12 mouse cellular contexts compared by ENCODE assay signal in genomic region chr9:61216012-61216770, GRCm38 (mm10).
DNase-seq lines count a peak whose midpoint lies in the region; ATAC-seq and TF ChIP-seq lines count a peak whose summit lies in the region.
"Had no signal": no experiment of that assay in that cellular context is flagged by ENCODE, and none has a peak within 500 bp of the region (broad histone marks: within the 10 kb centered on the region; RNA-seq: fewer than 3 reads in every experiment).

No protein-coding gene starts in this region.

- no peak for TF ChIP-seq CTCF in thymus, adult 2 months (IDR thresholded peaks at IDR 0.05; ENCODE audit: borderline replicate concordance, control insufficient read depth, extremely low read depth, insufficient read depth, low read length, poor library complexity)
- no peak for TF ChIP-seq CTCF in stomach, postnatal 0 days (IDR thresholded peaks at IDR 0.05; ENCODE audit: low read depth)

- H3K4me2 ChIP-seq in hindbrain, embryonic 15.5 days = no peak overlapping the region
- no peak overlapping the region for H3K4me2 ChIP-seq in stomach, postnatal 0 days (replicated peaks; ENCODE audit: low read depth)
- H3K4me2 ChIP-seq: heart, embryonic 13.5 days; liver, embryonic 15.5 days had no signal

- H3K27me3 ChIP-seq in thymus, adult 2 months (ENCODE audit: control insufficient read depth, insufficient read depth, low read length) = no peaks in the 10 kb centered on the region
- 0 out of 2 replicates have a peak, but pooled peaks cover 5% of the 10 kb centered on the region for H3K27me3 ChIP-seq in hindbrain, embryonic 15.5 days
- no peaks in the 10 kb centered on the region for H3K27me3 ChIP-seq in stomach, postnatal 0 days (ENCODE audit: control insufficient read depth, insufficient read depth, low read length)

- ATAC-seq in hindbrain, embryonic 15.5 days (ENCODE audit: low FRiP score, low read depth) = peak; percentile 79
- no peak for ATAC-seq in stomach, postnatal 0 days (ENCODE audit: low FRiP score, low TSS enrichment)

- H3K9ac ChIP-seq in hindbrain, embryonic 15.5 days = no peak overlapping the region
- H3K9ac ChIP-seq in stomach, postnatal 0 days (ENCODE audit: low read length) = no peak overlapping the region
- H3K9ac ChIP-seq: heart, embryonic 13.5 days; liver, embryonic 15.5 days had no signal

- no peak for TF ChIP-seq EP300 in stomach, postnatal 0 days (optimal IDR thresholded peaks at IDR 0.05)

- no peak for DNase-seq in thymus, adult 2 months
- DNase-seq in thymus, adult 18-20 months = no peak
- DNase-seq in kidney, postnatal 4 days = peak; percentile 56 to 70
- DNase-seq in stomach, postnatal 0 days (ENCODE audit: low spot score) = no peak
- no peak for DNase-seq in heart, postnatal 25 days (ENCODE audit: low spot score)
- no peak for DNase-seq in lung, adult 18-20 months
- no peak for DNase-seq in urinary bladder, postnatal 10 days (ENCODE audit: low spot score)
- DNase-seq: adrenal gland, adult 2 months had no signal

- WGBS in thymus, adult 2 months = 79% methylated on average over 13 of the region's 13 CpGs
- 46% methylated on average over 13 of the region's 13 CpGs for WGBS in hindbrain, embryonic 15.5 days
- 81% methylated on average over 13 of the region's 13 CpGs for WGBS in stomach, postnatal 0 days

- intact Hi-C loops in heart, postnatal 25 days (cut with DNase I) = loop anchor here (5.0 kb wide), 2 partner anchors 41 to 151 kb away; no protein-coding TSS in a partner anchor

- H3K9me3 ChIP-seq in hindbrain, embryonic 15.5 days = no peaks in the 10 kb centered on the region
- no peaks in the 10 kb centered on the region for H3K9me3 ChIP-seq in stomach, postnatal 0 days (ENCODE audit: control insufficient read depth, low read length)
- H3K9me3 ChIP-seq: heart, embryonic 13.5 days; liver, embryonic 15.5 days had no signal

- H3K27ac ChIP-seq in thymus, adult 2 months (ENCODE audit: control insufficient read depth, insufficient read depth, low read length) = peak overlapping the region; percentile 52; the same call in 1 of the 2 replicates
- H3K27ac ChIP-seq in hindbrain, embryonic 15.5 days (replicated peaks) = peak overlapping the region; percentile 2; the same call in 1 of the 2 replicates
- H3K27ac ChIP-seq in stomach, postnatal 0 days (replicated peaks) = 0 out of 2 replicates have a peak overlapping the region, but pooled peaks have one; percentile 13
- H3K27ac ChIP-seq: heart, embryonic 13.5 days; liver, embryonic 15.5 days had no signal

- no peaks in the 10 kb centered on the region for H3K36me3 ChIP-seq in thymus, adult 2 months (ENCODE audit: control insufficient read depth, insufficient read depth, low read length)
- no peaks in the 10 kb centered on the region for H3K36me3 ChIP-seq in hindbrain, embryonic 15.5 days
- H3K36me3 ChIP-seq in stomach, postnatal 0 days (ENCODE audit: control insufficient read depth, insufficient read depth, low read length) = no peaks in the 10 kb centered on the region
- H3K36me3 ChIP-seq: heart, embryonic 13.5 days; liver, embryonic 15.5 days had no signal

- H3K4me3 ChIP-seq in thymus, adult 2 months (ENCODE audit: control insufficient read depth, insufficient read depth, low read length) = no peak overlapping the region
- no peak overlapping the region for H3K4me3 ChIP-seq in hindbrain, embryonic 15.5 days
- no peak overlapping the region for H3K4me3 ChIP-seq in stomach, postnatal 0 days (ENCODE audit: low read depth, low read length)
- H3K4me3 ChIP-seq: heart, embryonic 13.5 days; liver, embryonic 15.5 days; myocyte had no signal

- H3K4me1 ChIP-seq in thymus, adult 2 months (replicated peaks; ENCODE audit: control insufficient read depth, insufficient read depth, low read length) = peaks cover 53% of the 10 kb centered on the region
- peaks cover 17% of the 10 kb centered on the region for H3K4me1 ChIP-seq in hindbrain, embryonic 15.5 days (replicated peaks)
- H3K4me1 ChIP-seq in stomach, postnatal 0 days (replicated peaks; ENCODE audit: control insufficient read depth, insufficient read depth) = no peaks in the 10 kb centered on the region
- H3K4me1 ChIP-seq: liver, embryonic 15.5 days had no signal

- TF ChIP-seq POLR2A in thymus, adult 2 months (IDR thresholded peaks at IDR 0.05; ENCODE audit: control insufficient read depth, extremely low read depth, insufficient read depth, low read length, poor library complexity) = no peak

Comparison
In these comparisons a context has a peak if more than half of its experiments do, and no peak if none do; other contexts are left out.
1. DNase-seq: peak in kidney, postnatal 4 days (2 of 2); none in thymus, adult 2 months (single experiment), thymus, adult 18-20 months (0 of 2), stomach, postnatal 0 days (single experiment), heart, postnatal 25 days (single experiment), lung, adult 18-20 months (0 of 2) and urinary bladder, postnatal 10 days (single experiment).
2. H3K27ac ChIP-seq: peak in every context shown above with its lines; median percentile 52 in thymus, adult 2 months; 13 in stomach, postnatal 0 days; 2 in hindbrain, embryonic 15.5 days.